Mouse (Mus musculus) myocyte (in vitro differentiated cells): ENCODE measurements around the gene Slc25a22. TPM values are rescaled to one million over a fixed set of nuclear protein-coding genes. Genes with fewer than 3 reads are reported as not detected.

Source experiments
- H3K27me3 ChIP-seq: one replicate; pipeline ENCODE4 v1.6.1; 2011; ENCODE audit not compliant: control insufficient read depth, insufficient read depth, insufficient read length
- H3K36me3 ChIP-seq: one replicate; pipeline ENCODE4 v1.6.1; 2011; ENCODE audit not compliant: control insufficient read depth, insufficient read depth
- H3K4me2 ChIP-seq: one replicate; pipeline ENCODE4 v1.6.1; 2011; ENCODE audit warnings: low read depth, control low read depth
- H3K4me3 ChIP-seq: one replicate; pipeline ENCODE4 v1.5.1; 2011; ENCODE audit warnings: mild to moderate bottlenecking, control low read depth, moderate library complexity
- H3K79me2 ChIP-seq: one replicate; pipeline ENCODE4 v1.6.1; 2011; ENCODE audit not compliant: control insufficient read depth, insufficient read depth
- H3ac ChIP-seq: one replicate; pipeline ENCODE4 v1.6.1; 2011; ENCODE audit not compliant: control insufficient read depth, insufficient read length
- E2F4 ChIP-seq: IDR thresholded peaks from one replicate; pipeline ENCODE4 v1.6.1; 2011; ENCODE audit warnings: mild to moderate bottlenecking, control low read depth, moderate library complexity; ENCODE audit not compliant: insufficient read depth
- MYOD1 ChIP-seq, 3 experiments: IDR thresholded peaks; one replicate each; pipeline ENCODE4 v1.6.1; 2011; ENCODE audit warnings: control low read depth in 2 of 3, low read depth in 2 of 3, mild to moderate bottlenecking in 2 of 3, moderate library complexity in 1 of 3; ENCODE audit not compliant: insufficient read length in 2 of 3, control insufficient read depth in 1 of 3
- POLR2A ChIP-seq: IDR thresholded peaks from one replicate; pipeline ENCODE4 v1.6.1; 2011; ENCODE audit warnings: low read depth, mild to moderate bottlenecking, control low read depth, moderate library complexity; ENCODE audit not compliant: insufficient read length
- POLR2AphosphoS2 ChIP-seq: IDR thresholded peaks from one replicate; pipeline ENCODE4 v1.6.1; 2011; ENCODE audit warnings: low read depth, control low read depth; ENCODE audit not compliant: insufficient read length
- REST ChIP-seq: IDR thresholded peaks from one replicate; pipeline ENCODE4 v1.6.1; 2011; ENCODE audit warnings: mild to moderate bottlenecking, control low read depth, moderate library complexity; ENCODE audit not compliant: insufficient read depth, insufficient read length
- TCF12 ChIP-seq: IDR thresholded peaks from one replicate; pipeline ENCODE4 v1.6.1; 2011; ENCODE audit warnings: mild to moderate bottlenecking, control low read depth; ENCODE audit not compliant: poor library complexity, insufficient read depth, severe bottlenecking
- TCF3 ChIP-seq: IDR thresholded peaks from one replicate; pipeline ENCODE4 v1.6.1; 2011; ENCODE audit warnings: low read depth, control low read depth; ENCODE audit not compliant: insufficient read length
- USF1 ChIP-seq: IDR thresholded peaks from one replicate; pipeline ENCODE4 v1.6.1; 2011; ENCODE audit warnings: low read depth, mild to moderate bottlenecking, control low read depth, moderate library complexity
- polyA plus RNA-seq: library from polyadenylated mRNA; unstranded; fragments of >200 nt; fragmentation: generic; extraction: Trizol; gene quantifications from one replicate; pipeline ENCODE4 v1.2.1, GENCODE M21; 2012; ENCODE audit warnings: missing spikeins

Gene Slc25a22
- polyA plus RNA-seq, 1 experiment = 8.8 TPM

DNA sequence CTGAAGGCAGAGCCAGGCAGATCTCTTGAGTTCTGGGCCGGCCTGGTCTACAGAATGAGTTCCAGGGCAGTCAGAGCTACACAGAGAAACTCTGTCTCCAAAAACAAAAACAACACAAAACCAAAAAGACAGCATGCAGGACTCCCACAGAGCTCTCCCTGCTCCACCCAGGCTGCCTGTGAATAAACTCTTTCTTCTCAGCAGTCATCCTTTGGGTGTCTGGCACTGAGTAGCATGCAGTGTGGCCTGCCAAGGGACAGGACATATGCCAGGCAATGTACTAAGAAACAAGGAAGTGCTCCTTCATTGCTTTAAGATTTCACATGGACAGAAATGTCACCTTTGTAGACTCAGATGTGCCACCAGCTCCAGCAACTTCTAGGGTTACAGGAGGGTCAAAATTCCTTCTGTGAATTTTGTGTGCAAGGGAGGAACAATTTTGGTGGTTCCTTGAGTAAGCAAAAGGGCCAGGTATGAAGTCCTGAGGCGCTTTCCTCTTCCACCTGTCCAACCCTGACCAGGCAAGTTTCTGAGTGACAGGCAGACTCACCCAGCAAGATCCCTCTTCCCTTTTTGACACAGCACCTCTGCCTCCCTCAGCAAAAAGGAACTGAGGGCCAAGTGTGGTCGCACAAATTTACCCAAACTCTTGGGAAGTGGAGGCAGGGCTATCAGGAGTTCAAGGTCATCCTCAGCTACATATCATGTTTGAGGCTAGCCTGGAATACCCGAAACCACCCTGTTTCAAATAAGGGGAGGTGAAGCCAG, 56.4 kb downstream of the Slc25a22 start:
- Histone ChIP-seq H3ac (no peak overlapping the region), H3K79me2 (no peaks in the 10 kb centered on the region), H3K27me3 (peaks cover 12% of the 10 kb centered on the region), H3K4me3 (no peak overlapping the region), H3K4me2 (no peak overlapping the region), H3K36me3 (no peaks in the 10 kb centered on the region)
- TF ChIP-seq E2F4 (no peak), TCF3 (no peak), POLR2A (no peak), REST (no peak), MYOD1 (IDR thresholded peaks at IDR 0.05; ENCODE audit: control insufficient read depth in 1 of 3, insufficient read length in 2 of 3, low read depth in 2 of 3) (no peak), POLR2AphosphoS2 (no peak), TCF12 (no peak), USF1 (no peak)

Other genes starting within 250 kb of the Slc25a22 start
- 215 TPM for gene Hras, start 243.9 kb downstream of the Slc25a22 start, polyA plus RNA-seq
- gene Lrrc56, start 243.7 kb downstream of the Slc25a22 start, polyA plus RNA-seq = 1.1 TPM
- 0.10 TPM for gene Lmntd2, start 223.8 kb downstream of the Slc25a22 start, polyA plus RNA-seq
- 54.5 TPM for gene Rassf7, start 222.0 kb downstream of the Slc25a22 start, polyA plus RNA-seq
- 44.5 TPM for gene Phrf1, start 209.1 kb downstream of the Slc25a22 start, polyA plus RNA-seq
- gene Irf7, start 171.4 kb downstream of the Slc25a22 start, polyA plus RNA-seq = 0.97 TPM
- 0.07 TPM for gene Cdhr5, start 161.1 kb downstream of the Slc25a22 start, polyA plus RNA-seq
- 0.68 TPM for gene Sct, start 158.8 kb downstream of the Slc25a22 start, polyA plus RNA-seq
- gene Drd4, start 145.9 kb downstream of the Slc25a22 start, polyA plus RNA-seq = not detected
- 11.8 TPM for gene Deaf1, start 110.2 kb downstream of the Slc25a22 start, polyA plus RNA-seq
- gene Tmem80, start 110.2 kb downstream of the Slc25a22 start, polyA plus RNA-seq = 12.5 TPM
- gene Eps8l2, start 99.0 kb downstream of the Slc25a22 start, polyA plus RNA-seq = 0.44 TPM
- gene Taldo1, start 45.7 kb downstream of the Slc25a22 start, polyA plus RNA-seq = 259 TPM
- 16.3 TPM for gene Gatd1, start 23.8 kb downstream of the Slc25a22 start, polyA plus RNA-seq
- 0.25 TPM for gene Cend1, start 8.4 kb downstream of the Slc25a22 start, polyA plus RNA-seq
- 1.9 TPM for gene Pidd1, start 6.1 kb upstream of the Slc25a22 start, polyA plus RNA-seq
- gene Rplp2, start 9.5 kb upstream of the Slc25a22 start, polyA plus RNA-seq = 5,265 TPM
- 50.5 TPM for gene Pnpla2, start 17.3 kb upstream of the Slc25a22 start, polyA plus RNA-seq
- gene Cracr2b, start 23.2 kb upstream of the Slc25a22 start, polyA plus RNA-seq = 2.4 TPM
- gene Cd151, start 29.5 kb upstream of the Slc25a22 start, polyA plus RNA-seq = 267 TPM
- 95.1 TPM for gene Polr2l, start 37.2 kb upstream of the Slc25a22 start, polyA plus RNA-seq
- gene Tspan4, start 37.3 kb upstream of the Slc25a22 start, polyA plus RNA-seq = 95.5 TPM
- gene Chid1, start 102.0 kb upstream of the Slc25a22 start, polyA plus RNA-seq = 51.3 TPM
- gene Ap2a2, start 124.3 kb upstream of the Slc25a22 start, polyA plus RNA-seq = 89.2 TPM
- 0.20 TPM for gene Muc6, start 217.4 kb upstream of the Slc25a22 start, polyA plus RNA-seq